Mouse (Mus musculus) heart, postnatal 0 days (tissue): ENCODE data around the gene Arid1b.

ENCODE experiments used
- CTCF ChIP-seq: IDR thresholded peaks from 2 replicates; pipeline ENCODE4 v1.5.1; 2016; ENCODE audit warnings: antibody characterized with exemption, control low read depth, low read depth
- EP300 ChIP-seq: IDR thresholded peaks from 2 replicates; pipeline ENCODE4 v1.6.1; 2016; ENCODE audit warnings: antibody characterized with exemption, low read depth

DNA sequence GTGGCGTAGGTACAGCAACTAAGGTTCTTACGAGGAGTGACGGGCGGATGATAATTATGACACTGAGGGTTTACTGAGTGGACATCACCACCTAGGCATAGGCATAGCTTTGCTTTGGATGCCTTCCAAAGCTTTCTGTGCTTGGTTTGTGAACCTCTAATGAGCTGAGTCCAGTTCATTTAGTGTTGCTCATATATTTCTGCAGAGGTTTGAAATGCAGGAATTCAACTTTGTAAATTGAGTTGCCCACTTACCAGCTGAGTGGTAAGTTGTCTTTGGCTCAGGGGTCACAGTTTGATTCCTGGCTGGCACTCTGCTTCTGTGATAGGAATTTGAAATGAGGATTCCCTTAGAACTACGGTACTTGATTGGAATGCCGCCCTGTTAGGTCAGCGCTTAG, 49.7 kb downstream of the Arid1b start:
- TF ChIP-seq EP300 (no peak), CTCF (no peak)
